ENCODE assay signal across 9 mouse cellular contexts in the genomic region with DNA sequence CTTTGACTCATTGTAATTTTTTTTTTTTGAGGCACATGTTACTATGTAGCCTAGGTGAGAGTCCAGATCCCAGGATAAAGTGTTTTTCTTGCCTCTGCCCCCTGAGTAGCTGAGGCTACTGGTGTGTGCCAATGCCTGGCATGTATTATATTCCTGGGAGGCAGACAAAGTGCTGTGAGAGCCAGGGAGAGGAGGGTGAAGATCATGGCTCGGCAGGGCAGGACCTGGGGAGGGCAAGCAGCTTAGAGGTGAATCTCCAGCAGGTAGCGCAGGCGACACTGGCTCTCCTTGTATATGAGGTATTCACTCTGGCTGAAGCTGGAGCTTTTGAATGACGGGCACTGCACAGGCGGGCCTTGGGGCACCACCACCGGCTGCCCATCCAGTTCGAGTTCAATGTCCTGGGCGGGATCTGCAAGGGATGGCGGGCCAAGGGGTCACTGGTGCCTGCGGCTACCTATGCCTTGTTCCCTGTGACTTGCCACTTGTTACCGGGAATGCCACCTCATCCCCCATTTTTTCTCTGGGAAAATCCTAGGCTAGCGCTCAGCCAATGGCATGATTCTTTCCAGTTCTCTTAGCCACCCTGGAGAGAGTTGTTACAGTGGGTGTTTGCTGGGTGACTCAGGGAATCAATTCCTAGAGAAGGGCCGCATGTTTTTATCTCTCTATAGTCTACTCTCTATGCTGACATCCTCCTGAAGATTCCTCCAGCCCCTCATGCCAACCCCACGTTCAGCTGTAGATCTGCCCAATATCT. TPM values are rescaled to one million over a fixed set of nuclear protein-coding genes. Genes with fewer than 3 reads are reported as not detected.
DNase-seq lines count a peak whose midpoint lies in the region; ATAC-seq and TF ChIP-seq lines count a peak whose summit lies in the region.
"Had no signal": no experiment of that assay in that cellular context is flagged by ENCODE, and none has a peak within 500 bp of the region (broad histone marks: within the 10 kb centered on the region; RNA-seq: fewer than 3 reads in every experiment).

No protein-coding gene starts in this region.

- ATAC-seq in lung, embryonic 16.5 days (ENCODE audit: low read depth), result no peak
- ATAC-seq in heart, embryonic 15.5 days (replicated peaks; ENCODE audit: insufficient number of reproducible peaks, insufficient read depth, low FRiP score, low read depth), result no peak

- no peaks in the 10 kb centered on the region for H3K36me3 ChIP-seq in lung, embryonic 16.5 days (ENCODE audit: control insufficient read depth, insufficient read depth, low read length)
- H3K36me3 ChIP-seq in heart, embryonic 15.5 days, result no peaks in the 10 kb centered on the region

- TF ChIP-seq CTCF in lung, adult 2 months (IDR thresholded peaks at IDR 0.05; ENCODE audit: insufficient read depth, low read length), result no peak
- TF ChIP-seq CTCF in olfactory bulb, adult 2 months (IDR thresholded peaks at IDR 0.05; ENCODE audit: insufficient read depth, low read depth, low read length), result no peak

- no peak overlapping the region for H3K4me3 ChIP-seq in lung, embryonic 16.5 days (ENCODE audit: low read length)
- H3K4me3 ChIP-seq in lung, adult 2 months (replicated peaks; ENCODE audit: extremely low read depth, low read depth, low read length), result no peak overlapping the region
- no peak overlapping the region for H3K4me3 ChIP-seq in heart, embryonic 15.5 days
- H3K4me3 ChIP-seq in olfactory bulb, adult 2 months (ENCODE audit: insufficient read depth, low read depth, low read length), result no peak overlapping the region

- 63% methylated on average over 14 of the region's 14 CpGs for WGBS in lung, embryonic 16.5 days
- WGBS in lung, adult 2 months, result 75% methylated on average over 14 of the region's 14 CpGs
- WGBS in heart, embryonic 15.5 days, result 62% methylated on average over 14 of the region's 14 CpGs
- 64% methylated on average over 14 of the region's 14 CpGs for WGBS in olfactory bulb, adult 2 months

- H3K4me2 ChIP-seq in lung, embryonic 16.5 days (ENCODE audit: low read depth, low read length), result peak overlapping the region; percentile 39
- peak overlapping the region; percentile 47 for H3K4me2 ChIP-seq in heart, embryonic 15.5 days

- no peaks in the 10 kb centered on the region for H3K9me3 ChIP-seq in lung, embryonic 16.5 days (ENCODE audit: control insufficient read depth, low read length)
- H3K9me3 ChIP-seq in heart, embryonic 15.5 days (replicated peaks), result no peaks in the 10 kb centered on the region

- no peak for TF ChIP-seq POLR2A in lung, adult 2 months (IDR thresholded peaks at IDR 0.05; ENCODE audit: borderline replicate concordance, extremely low read depth, low read depth, low read length)
- no peak for TF ChIP-seq POLR2A in olfactory bulb, adult 2 months (IDR thresholded peaks at IDR 0.05; ENCODE audit: insufficient read depth, low read depth, low read length)

- H3K9ac ChIP-seq in lung, embryonic 16.5 days (ENCODE audit: low read length), result no peak overlapping the region
- H3K9ac ChIP-seq in heart, embryonic 15.5 days, result no peak overlapping the region; the same call in 1 of the 2 replicates

- peak; percentile 3 for DNase-seq in gastrocnemius, postnatal 10 days
- no peak for DNase-seq in gastrocnemius, postnatal 4 days (ENCODE audit: low spot score in 2 of 2)
- no peak for DNase-seq in lung, adult 2 months
- no peak for DNase-seq in urinary bladder, postnatal 4 days (ENCODE audit: low spot score in 2 of 2)
- DNase-seq in B cell, adult 2 months, result no peak

- peaks cover 28% of the 10 kb centered on the region for H3K4me1 ChIP-seq in lung, embryonic 16.5 days (replicated peaks; ENCODE audit: control insufficient read depth, insufficient read depth, low read length)
- H3K4me1 ChIP-seq in lung, adult 2 months (ENCODE audit: control insufficient read depth, insufficient read depth, low read length), result peaks cover 8% of the 10 kb centered on the region; the same call in 1 of the 2 replicates
- peaks cover 36% of the 10 kb centered on the region for H3K4me1 ChIP-seq in heart, embryonic 15.5 days (replicated peaks)
- peaks cover 38% of the 10 kb centered on the region for H3K4me1 ChIP-seq in olfactory bulb, adult 2 months (ENCODE audit: control insufficient read depth, insufficient read depth, low read length)

- no peak overlapping the region for H3K27ac ChIP-seq in lung, embryonic 16.5 days (ENCODE audit: low read length)
- no peak overlapping the region for H3K27ac ChIP-seq in heart, embryonic 15.5 days
- H3K27ac ChIP-seq in olfactory bulb, adult 2 months (ENCODE audit: insufficient read depth, low read depth, low read length), result peak overlapping the region; percentile 10; the same call in 1 of the 2 replicates

- no peaks in the 10 kb centered on the region for H3K27me3 ChIP-seq in lung, embryonic 16.5 days (ENCODE audit: control insufficient read depth, insufficient read depth, low read depth, low read length)
- H3K27me3 ChIP-seq in heart, embryonic 15.5 days, result peaks cover 4% of the 10 kb centered on the region; the same call in 1 of the 2 replicates
- H3K27me3 ChIP-seq: CH12.LX had no signal

RNA-seq across cellular contexts. Expression of a gene that starts 4.6 kb away (rescaled TPM):
- total RNA-seq in gastrocnemius, postnatal 10 days (2021), result 10 to 100 TPM; 17.7 to 19.4 TPM
- total RNA-seq in gastrocnemius, postnatal 4 days (2021), result 10 to 100 TPM; 25.1 to 26.2 TPM
- polyA plus RNA-seq in lung, embryonic 16.5 days (2015; fragmentation: Nextera tagmentation; extraction: Ambion mirVana), result 39.4 and 39.8 TPM in 2 replicates
- 27.4 and 29.2 TPM in 2 replicates for polyA plus RNA-seq in lung, adult 2 months (2012; rRNA removed)
- polyA plus RNA-seq in heart, embryonic 15.5 days (2015; fragmentation: Nextera tagmentation; extraction: Ambion mirVana), result 24.9 and 34.2 TPM in 2 replicates
- not detected in 2 replicates for polyA plus RNA-seq in olfactory bulb, adult 2 months (2012; ENCODE audit: insufficient read depth, insufficient read length, low replicate concordance, missing spikeins)

RNA-seq across cellular contexts. Expression of a gene that starts 5.4 kb away (rescaled TPM):
- under 1 TPM; 0.19 to 0.52 TPM for total RNA-seq in gastrocnemius, postnatal 10 days (2021)
- total RNA-seq in gastrocnemius, postnatal 4 days (2021), result under 1 TPM; 0.44 to 0.65 TPM
- 0.18 TPM in 2 replicates for polyA plus RNA-seq in lung, embryonic 16.5 days (2015; fragmentation: Nextera tagmentation; extraction: Ambion mirVana)
- polyA plus RNA-seq in lung, adult 2 months (2012; rRNA removed), result 0.19 and 0.50 TPM in 2 replicates
- 0.10 and 0.14 TPM in 2 replicates for polyA plus RNA-seq in heart, embryonic 15.5 days (2015; fragmentation: Nextera tagmentation; extraction: Ambion mirVana)
- not detected in 2 replicates for polyA plus RNA-seq in olfactory bulb, adult 2 months (2012; ENCODE audit: insufficient read depth, insufficient read length, low replicate concordance, missing spikeins)

RNA-seq across cellular contexts. Expression of a gene that starts 5.6 kb away (rescaled TPM):
- 10 to 100 TPM; 51.6 to 55.7 TPM for total RNA-seq in gastrocnemius, postnatal 10 days (2021)
- 10 to 100 TPM; 26.4 to 28.1 TPM for total RNA-seq in gastrocnemius, postnatal 4 days (2021)
- 4.7 and 6.0 TPM in 2 replicates for polyA plus RNA-seq in lung, embryonic 16.5 days (2015; fragmentation: Nextera tagmentation; extraction: Ambion mirVana)
- 65.2 and 74.3 TPM in 2 replicates for polyA plus RNA-seq in lung, adult 2 months (2012; rRNA removed)
- 1.9 and 4.7 TPM in 2 replicates for polyA plus RNA-seq in heart, embryonic 15.5 days (2015; fragmentation: Nextera tagmentation; extraction: Ambion mirVana)
- not detected in 2 replicates for polyA plus RNA-seq in olfactory bulb, adult 2 months (2012; ENCODE audit: insufficient read depth, insufficient read length, low replicate concordance, missing spikeins)

RNA-seq across cellular contexts. Expression of a gene that starts 18.1 kb away (rescaled TPM):
- 10 to 100 TPM; 54.2 to 68.2 TPM for total RNA-seq in gastrocnemius, postnatal 10 days (2021)
- 10 to 100 TPM; 83.6 to 84.9 TPM for total RNA-seq in gastrocnemius, postnatal 4 days (2021)
- 58.6 and 60.7 TPM in 2 replicates for polyA plus RNA-seq in lung, embryonic 16.5 days (2015; fragmentation: Nextera tagmentation; extraction: Ambion mirVana)
- polyA plus RNA-seq in lung, adult 2 months (2012; rRNA removed), result 68.5 and 70.7 TPM in 2 replicates
- 61.8 and 73.2 TPM in 2 replicates for polyA plus RNA-seq in heart, embryonic 15.5 days (2015; fragmentation: Nextera tagmentation; extraction: Ambion mirVana)
- polyA plus RNA-seq in olfactory bulb, adult 2 months (2012; ENCODE audit: insufficient read depth, insufficient read length, low replicate concordance, missing spikeins), result not detected in 2 replicates

RNA-seq across cellular contexts. Expression of a gene that starts 23.7 kb away (rescaled TPM):
- total RNA-seq in gastrocnemius, postnatal 10 days (2021), result 10 to 100 TPM; 13.5 to 15.3 TPM
- total RNA-seq in gastrocnemius, postnatal 4 days (2021), result 10 to 100 TPM; 18.5 to 19.1 TPM
- 52.8 and 56.0 TPM in 2 replicates for polyA plus RNA-seq in lung, embryonic 16.5 days (2015; fragmentation: Nextera tagmentation; extraction: Ambion mirVana)
- 27.2 and 34.4 TPM in 2 replicates for polyA plus RNA-seq in lung, adult 2 months (2012; rRNA removed)
- polyA plus RNA-seq in heart, embryonic 15.5 days (2015; fragmentation: Nextera tagmentation; extraction: Ambion mirVana), result 50.5 and 54.2 TPM in 2 replicates
- polyA plus RNA-seq in olfactory bulb, adult 2 months (2012; ENCODE audit: insufficient read depth, insufficient read length, low replicate concordance, missing spikeins), result not detected in 2 replicates
